Mouse (Mus musculus) retina, postnatal 7 days (tissue): ENCODE measurements at regions not wholly inside any gene's neighbourhood (a gene's known extent, or its start where the extent isn't known, plus 50 kb on each side); places are given as distances from the start of the nearest gene placed in this dataset.
A peak's percentile ranks its signal among the peaks of the same experiment; 100 is the strongest.

ENCODE experiments used
- DNase-seq: peaks from one replicate; pipeline ENCODE4 v3.0.0-alpha.2; 2012; ENCODE audit warnings: low read depth, low spot score

- no peak for DNase-seq
Observed at GRCm38 (mm10) chr14:72222836-72223235, 268.8 kb downstream of the Gm9195 start.

GRCm38 (mm10) chr14:72219523-72219922 is 272.1 kb downstream of the Gm9195 start:
- DNase-seq: no peak

GRCm38 (mm10) chr14:72200307-72200706 is 291.3 kb downstream of the Gm9195 start:
- no peak for DNase-seq

GRCm38 (mm10) chr14:72199900-72200299 is 291.7 kb downstream of the Gm9195 start:
- DNase-seq: no peak

GRCm38 (mm10) chr14:72197972-72198371 is 293.7 kb downstream of the Gm9195 start:
- DNase-seq: no peak

GRCm38 (mm10) chr14:72187329-72187984 is 304.2 kb downstream of the Gm9195 start:
- peak; percentile 11 for DNase-seq

- no peak for DNase-seq
Observed at GRCm38 (mm10) chr14:72175751-72176150, 315.9 kb downstream of the Gm9195 start.

GRCm38 (mm10) chr14:72172549-72173405 is 318.9 kb downstream of the Gm9195 start:
- DNase-seq: no peak

GRCm38 (mm10) chr14:72171777-72172176 is 319.9 kb downstream of the Gm9195 start:
- no peak for DNase-seq

- no peak for DNase-seq
Observed at GRCm38 (mm10) chr14:72158537-72159323, 332.9 kb downstream of the Gm9195 start.

- DNase-seq: no peak
Observed at GRCm38 (mm10) chr14:72155197-72155907, 336.3 kb downstream of the Gm9195 start.

GRCm38 (mm10) chr14:72151676-72152075 is 340.0 kb downstream of the Gm9195 start:
- no peak for DNase-seq

GRCm38 (mm10) chr14:72149463-72149862 is 342.2 kb downstream of the Gm9195 start:
- DNase-seq: peak; percentile 23

- no peak for DNase-seq
Observed at GRCm38 (mm10) chr14:72148886-72149285, 342.8 kb downstream of the Gm9195 start.

- DNase-seq: no peak
Observed at GRCm38 (mm10) chr14:72146381-72146780, 345.3 kb downstream of the Gm9195 start.

- no peak for DNase-seq
Observed at GRCm38 (mm10) chr14:72142883-72143487, 348.7 kb downstream of the Gm9195 start.

- no peak for DNase-seq
Observed at GRCm38 (mm10) chr14:72141136-72141535, 350.5 kb downstream of the Gm9195 start.

- DNase-seq: no peak
Observed at GRCm38 (mm10) chr14:72130149-72130548, 361.5 kb downstream of the Gm9195 start.

GRCm38 (mm10) chr14:72121786-72122185 is 369.9 kb downstream of the Gm9195 start:
- DNase-seq: no peak

GRCm38 (mm10) chr14:72121006-72121405 is 370.6 kb downstream of the Gm9195 start:
- DNase-seq: no peak

- no peak for DNase-seq
Observed at GRCm38 (mm10) chr14:72116842-72117241, 374.8 kb downstream of the Gm9195 start.
